Mouse (Mus musculus) erythroblast, embryonic 14.5 days (primary cell): ENCODE results near the gene Mrpl2.

Experiments
- GATA1 ChIP-seq: IDR thresholded peaks from 2 replicates; pipeline ENCODE4 v1.6.1; 2012; ENCODE audit warnings: low read length, inconsistent platforms, mixed read lengths
- TAL1 ChIP-seq: IDR thresholded peaks from 3 replicates; pipeline ENCODE4 v1.6.1; 2012; ENCODE audit warnings: low read length, inconsistent platforms, mixed read lengths

DNA sequence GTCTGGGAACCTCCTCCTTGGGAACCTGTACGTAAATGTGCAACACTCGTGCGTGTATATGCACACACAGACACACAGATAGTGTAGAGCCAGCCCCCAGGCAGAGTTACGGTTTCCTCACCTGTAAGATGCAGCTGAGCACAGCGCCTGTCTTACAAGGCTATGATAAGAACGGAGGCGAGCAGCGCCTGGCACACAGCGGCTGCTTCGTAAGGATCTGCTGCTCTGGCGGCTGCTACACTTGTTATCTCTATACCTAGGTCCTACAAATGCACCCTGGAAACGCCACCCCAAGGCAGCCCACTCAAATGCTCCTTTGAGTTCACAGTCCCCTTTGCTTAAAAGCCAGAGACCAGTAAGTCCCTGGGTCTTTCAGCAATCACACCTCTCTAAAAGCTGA is 44.6 kb downstream of the Mrpl2 start:
- TF ChIP-seq GATA1: no peak
- no peak for TF ChIP-seq TAL1
